ENCODE assay signal across 30 mouse cellular contexts in the genomic region with DNA sequence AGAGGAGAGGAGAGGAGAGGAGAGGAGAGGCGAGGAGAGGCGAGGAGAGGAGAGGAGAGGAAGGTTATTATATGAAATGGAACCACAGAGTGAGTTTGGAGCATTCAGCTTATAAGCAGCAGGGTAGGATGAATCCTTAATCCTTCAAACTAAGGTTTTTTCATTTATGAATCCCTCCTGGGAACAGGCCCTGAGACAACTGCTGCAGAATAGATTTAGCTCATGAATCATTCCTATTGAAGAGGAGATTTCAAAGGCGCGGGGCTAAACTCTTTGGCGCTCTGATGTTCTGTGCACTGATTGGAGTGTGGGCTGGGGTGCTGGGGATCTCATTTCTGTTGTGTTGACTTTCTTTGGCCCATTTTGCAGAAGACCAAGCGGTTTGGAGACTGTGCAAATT.
DNase-seq lines count a peak whose midpoint lies in the region; ATAC-seq and TF ChIP-seq lines count a peak whose summit lies in the region.
"Had no signal": no experiment of that assay in that cellular context is flagged by ENCODE, and none has a peak within 500 bp of the region (broad histone marks: within the 10 kb centered on the region; RNA-seq: fewer than 3 reads in every experiment).

No protein-coding gene starts in this region.

- no peak overlapping the region for H3K4me2 ChIP-seq in midbrain, embryonic 11.5 days
- H3K4me2 ChIP-seq in midbrain, postnatal 0 days (ENCODE audit: low read depth, low read length, poor library complexity, severe bottlenecking), result no peak overlapping the region
- no peak overlapping the region for H3K4me2 ChIP-seq in midbrain, embryonic 15.5 days
- H3K4me2 ChIP-seq: heart, embryonic 15.5 days; hindbrain, embryonic 12.5 days; limb, embryonic 15.5 days had no signal

- no peak overlapping the region for H3K27ac ChIP-seq in midbrain, embryonic 11.5 days (ENCODE audit: low read depth, low read length)
- H3K27ac ChIP-seq in midbrain, postnatal 0 days (ENCODE audit: low read depth, low read length), result no peak overlapping the region
- peak overlapping the region; percentile 57 for H3K27ac ChIP-seq in midbrain, embryonic 15.5 days
- H3K27ac ChIP-seq: heart, embryonic 10.5 days; heart, embryonic 15.5 days; hindbrain, embryonic 12.5 days; kidney, postnatal 0 days; limb, embryonic 10.5 days; limb, embryonic 15.5 days; liver, embryonic 14.5 days; stomach, postnatal 0 days had no signal

- no peaks in the 10 kb centered on the region for H3K9me3 ChIP-seq in midbrain, embryonic 11.5 days (ENCODE audit: control insufficient read depth, low read length)
- H3K9me3 ChIP-seq in midbrain, postnatal 0 days (ENCODE audit: low read length), result no peaks in the 10 kb centered on the region
- no peaks in the 10 kb centered on the region for H3K9me3 ChIP-seq in midbrain, embryonic 15.5 days
- H3K9me3 ChIP-seq: heart, embryonic 10.5 days; heart, embryonic 15.5 days; hindbrain, embryonic 12.5 days; limb, embryonic 10.5 days; limb, embryonic 15.5 days had no signal

- no peak for TF ChIP-seq CTCF in midbrain, postnatal 0 days (IDR thresholded peaks at IDR 0.05)
- TF ChIP-seq CTCF in brain, embryonic 14.5 days (IDR thresholded peaks at IDR 0.05; ENCODE audit: borderline replicate concordance, extremely low read depth, insufficient read depth, insufficient read length), result no peak

- H3K9ac ChIP-seq in midbrain, embryonic 11.5 days (ENCODE audit: low read length), result no peak overlapping the region
- H3K9ac ChIP-seq in midbrain, postnatal 0 days (replicated peaks; ENCODE audit: low read length, poor library complexity, severe bottlenecking), result no peak overlapping the region
- H3K9ac ChIP-seq in midbrain, embryonic 15.5 days, result no peak overlapping the region
- H3K9ac ChIP-seq: forebrain, postnatal 0 days; heart, embryonic 15.5 days; hindbrain, embryonic 12.5 days; limb, embryonic 15.5 days; liver, embryonic 14.5 days had no signal

- ATAC-seq in frontal cortex, adult (ENCODE audit: low TSS enrichment), result peak; percentile 77
- ATAC-seq in midbrain, embryonic 11.5 days (ENCODE audit: low FRiP score), result peak; percentile 45; the same call in 1 of the 2 replicates
- ATAC-seq in midbrain, postnatal 0 days (ENCODE audit: low FRiP score), result no peak
- ATAC-seq in midbrain, embryonic 15.5 days (replicated peaks), result 0 out of 2 replicates have a peak, but pooled peaks have one; percentile 21
- ATAC-seq: CD4-positive, CD25-positive, alpha-beta regulatory T cell, adult 4 months; forebrain, postnatal 0 days; intestine, embryonic 16.5 days had no signal

- no peak overlapping the region for H3K4me3 ChIP-seq in midbrain, embryonic 11.5 days (ENCODE audit: low read depth, low read length)
- H3K4me3 ChIP-seq in midbrain, postnatal 0 days (ENCODE audit: low read depth, low read length), result no peak overlapping the region
- H3K4me3 ChIP-seq in midbrain, embryonic 15.5 days, result no peak overlapping the region
- H3K4me3 ChIP-seq: erythroblast, embryonic 14.5 days; heart, embryonic 10.5 days; heart, embryonic 15.5 days; hindbrain, embryonic 12.5 days; limb, embryonic 10.5 days; limb, embryonic 15.5 days had no signal

- no peak for TF ChIP-seq POLR2A in brain, embryonic 14.5 days (IDR thresholded peaks at IDR 0.05; ENCODE audit: borderline replicate concordance, extremely low read depth, insufficient read depth, insufficient read length, poor library complexity, severe bottlenecking)

- 75% methylated on average over 6 of the region's 6 CpGs for WGBS in midbrain, embryonic 11.5 days
- 25% methylated on average over 6 of the region's 6 CpGs for WGBS in midbrain, postnatal 0 days
- 44% methylated on average over 5 of the region's 6 CpGs for WGBS in midbrain, embryonic 15.5 days

- peaks cover 25% of the 10 kb centered on the region for H3K4me1 ChIP-seq in midbrain, embryonic 11.5 days (ENCODE audit: control insufficient read depth, insufficient read depth, low read length)
- H3K4me1 ChIP-seq in midbrain, postnatal 0 days (ENCODE audit: insufficient read depth, low read length), result peaks cover 16% of the 10 kb centered on the region; the same call in 1 of the 2 replicates
- H3K4me1 ChIP-seq in midbrain, embryonic 15.5 days, result peaks cover 54% of the 10 kb centered on the region
- H3K4me1 ChIP-seq: heart, embryonic 10.5 days; heart, embryonic 15.5 days had no signal

- DNase-seq in frontal cortex, postnatal 14 days (ENCODE audit: low spot score in 2 of 2), result no peak
- no peak for DNase-seq in midbrain, embryonic 11.5 days (ENCODE audit: low spot score, missing footprints)
- DNase-seq in midbrain, postnatal 0 days (ENCODE audit: low spot score), result no peak
- peak; percentile 79 for DNase-seq in brain, embryonic 14.5 days (ENCODE audit: low read depth)
- no peak for DNase-seq in lung, postnatal 36 days
- DNase-seq: adrenal gland, postnatal 14 days; cerebellum, adult 18-20 months; cerebellum, postnatal 10 days; forebrain, postnatal 0 days; gastrocnemius, postnatal 14 days; heart, postnatal 36 days; kidney, adult 8-10 months; lung, adult 2 months; lung, postnatal 10 days; right cerebral cortex, postnatal 4 days; thymus, adult 2 months; thymus, postnatal 36 days had no signal

- no peaks in the 10 kb centered on the region for H3K27me3 ChIP-seq in midbrain, embryonic 11.5 days (ENCODE audit: control insufficient read depth, insufficient read depth, low read length)
- H3K27me3 ChIP-seq in midbrain, postnatal 0 days (ENCODE audit: insufficient read depth, low read length), result no peaks in the 10 kb centered on the region
- no peaks in the 10 kb centered on the region for H3K27me3 ChIP-seq in midbrain, embryonic 15.5 days (replicated peaks)
- H3K27me3 ChIP-seq: heart, embryonic 15.5 days; hindbrain, embryonic 12.5 days; limb, embryonic 15.5 days had no signal

- H3K36me3 ChIP-seq in midbrain, embryonic 11.5 days (ENCODE audit: control insufficient read depth, insufficient read depth, low read length), result no peaks in the 10 kb centered on the region
- peaks cover 11% of the 10 kb centered on the region for H3K36me3 ChIP-seq in midbrain, postnatal 0 days (ENCODE audit: insufficient read depth, low read length)
- H3K36me3 ChIP-seq in midbrain, embryonic 15.5 days (replicated peaks), result 0 out of 2 replicates have a peak, but pooled peaks cover 4% of the 10 kb centered on the region
- H3K36me3 ChIP-seq: heart, embryonic 10.5 days; heart, embryonic 15.5 days; limb, embryonic 15.5 days had no signal
